Mouse (Mus musculus) left cerebral cortex, postnatal 10 days (tissue): ENCODE data around the gene Ctu2. TPM values are rescaled to one million over a fixed set of nuclear protein-coding genes. Genes with fewer than 3 reads are reported as not detected.

Source experiments
- DNase-seq, 2 experiments: peaks; one replicate each; pipeline ENCODE4 v3.0.0; 2021 to 2022; ENCODE audit warnings: low spot score in 2 of 2, mixed read lengths in 1 of 2; ENCODE audit errors: extremely low spot score in 1 of 2
- intact Hi-C: fragments of 180-260 bp; cut with DNase I; formaldehyde crosslinking; loops from one replicate; pipeline ENCODE4 v1.15.1; 2025
- total RNA-seq, 2 experiments: library from RNA; stranded (reverse); gene quantifications; 2 replicates each; pipeline ENCODE4 v1.2.3; 2021

Gene Ctu2
- total RNA-seq, 2 experiments from 2014 or later, result 35.5 to 38.0 TPM

- intact Hi-C loops, result no loop called here
Measured at GRCm38 (mm10) chr8:122470691-122471090, 5.3 kb upstream of the Ctu2 start.

GRCm38 (mm10) chr8:122473911-122474421, 2.0 kb upstream of the Ctu2 start:
- no peak for DNase-seq
- intact Hi-C loops, result no loop called here

More at GRCm38 (mm10) chr8:122470691-122471090, 5.3 kb upstream of the Ctu2 start:
- DNase-seq, result no peak

DNA sequence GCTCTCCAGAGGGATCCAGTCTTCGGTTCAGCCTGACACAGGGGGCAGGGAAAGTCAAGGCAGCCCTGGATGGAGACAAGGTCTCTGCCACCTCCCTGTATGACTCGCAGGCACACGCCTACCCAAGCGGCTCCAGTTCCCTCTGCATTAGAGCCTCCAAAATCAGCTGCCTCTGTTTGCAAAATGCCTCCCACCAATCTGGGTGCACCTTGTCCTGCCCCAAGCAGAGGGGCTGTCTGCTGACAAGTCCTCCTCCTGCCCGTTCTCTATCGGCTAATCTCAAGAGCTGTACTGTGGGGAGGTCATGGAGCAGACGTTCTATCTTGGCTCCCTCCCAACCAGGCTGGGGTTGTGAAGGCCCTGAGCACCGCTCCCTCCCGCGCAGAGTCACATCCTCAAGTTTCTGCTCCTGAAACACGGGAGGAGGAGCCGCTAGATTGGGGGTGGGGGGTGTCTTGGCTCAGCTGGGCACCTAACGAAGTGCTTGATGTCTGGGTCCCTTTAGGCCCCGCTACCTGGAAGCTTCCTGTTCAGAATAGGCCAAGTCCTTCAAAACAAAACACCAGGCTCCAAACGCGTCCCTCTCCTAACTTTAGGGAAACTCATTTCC, 887 bp upstream of the Ctu2 start:
- peak in 1 of 2 experiments; percentile 69 for DNase-seq
- intact Hi-C loops, result no loop called here

DNA sequence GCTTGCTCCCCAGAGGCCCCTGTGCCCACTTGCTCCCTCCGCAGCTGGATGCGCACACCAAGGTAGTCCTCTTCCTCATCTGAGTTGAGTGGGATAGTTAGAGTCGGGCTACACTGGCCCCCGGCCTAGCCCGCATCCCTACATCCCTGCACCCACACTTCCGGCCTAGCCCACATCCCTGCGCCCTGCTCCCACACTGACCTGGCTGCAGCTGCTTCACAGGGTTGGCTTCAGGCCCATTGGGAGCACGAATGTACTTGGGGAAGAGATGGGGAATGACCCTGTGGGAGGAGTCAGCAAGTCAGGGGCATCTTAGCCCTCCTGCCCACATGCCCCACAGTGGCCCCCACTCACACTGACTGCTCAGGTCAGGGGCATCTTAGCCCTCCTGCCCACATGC, 6.5 kb downstream of the Ctu2 start:
- no peak for DNase-seq
- intact Hi-C loops, result no loop called here

DNA sequence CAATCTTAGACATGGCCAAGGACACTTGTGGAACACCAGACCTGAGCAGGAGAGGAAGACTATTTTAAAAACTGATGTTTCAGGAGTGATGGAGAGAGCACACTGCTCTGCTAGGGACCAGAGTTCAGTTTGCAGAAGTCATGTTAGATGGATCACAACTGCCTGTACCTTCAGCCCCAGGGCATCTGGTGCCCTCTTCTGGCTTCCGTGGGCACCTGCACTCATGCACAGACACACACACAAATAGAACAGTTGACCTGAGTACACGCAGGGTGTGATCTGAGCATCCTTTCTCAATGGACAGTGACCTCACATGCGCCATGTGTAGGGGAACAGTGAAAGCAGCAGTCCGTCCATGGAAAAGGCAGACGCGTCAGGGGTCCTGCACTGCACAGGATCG, 7.9 kb downstream of the Ctu2 start:
- DNase-seq, result no peak
- intact Hi-C loops, result no loop called here

- DNase-seq, result no peak
- intact Hi-C loops, result no loop called here
Measured at GRCm38 (mm10) chr8:122484831-122485230, 8.9 kb downstream of the Ctu2 start.

GRCm38 (mm10) chr8:122488387-122488786, 12.4 kb downstream of the Ctu2 start:
- intact Hi-C loops, result no loop called here
- no peak for DNase-seq

DNA sequence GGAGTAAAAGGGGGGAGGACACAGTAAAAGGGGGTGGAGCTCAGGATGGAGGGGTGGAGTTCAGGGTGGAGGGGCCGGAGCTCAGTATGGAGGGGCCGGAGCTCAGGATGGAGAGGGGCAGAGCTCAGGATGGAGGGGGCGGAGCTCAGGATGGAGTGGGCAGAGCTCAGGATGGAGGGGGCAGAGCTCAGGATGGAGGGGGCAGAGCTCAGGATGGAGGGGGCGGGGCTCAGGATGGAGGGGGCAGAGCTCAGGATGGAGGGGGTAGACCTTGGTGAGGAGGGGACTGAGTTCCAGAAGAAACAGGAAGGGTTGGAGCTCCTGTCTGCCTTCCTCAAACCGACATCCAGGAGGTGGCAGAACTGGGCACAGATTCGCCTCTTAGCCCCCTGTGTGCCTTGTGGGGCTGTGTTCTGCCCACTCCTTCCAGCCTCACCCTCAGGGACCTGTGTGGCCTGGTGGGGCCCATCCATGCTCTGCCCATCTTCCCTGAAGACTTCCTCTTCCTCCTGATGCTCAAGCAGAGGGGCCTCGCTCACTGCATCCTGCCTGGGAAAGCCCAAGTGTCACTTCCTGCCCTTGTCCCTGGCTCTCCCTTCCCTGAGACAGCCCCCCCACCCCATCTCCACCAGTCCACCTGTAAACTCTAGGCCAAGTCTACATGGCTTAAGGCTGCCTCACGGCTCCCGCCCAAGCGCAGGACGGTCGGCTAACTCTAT, 21.2 kb downstream of the Ctu2 start:
- peak in 1 of 2 experiments; percentile 47 for DNase-seq
- intact Hi-C loops, result loop anchor here (5.0 kb wide), 1 partner anchor 335 kb away; no protein-coding TSS in a partner anchor

- intact Hi-C loops, result loop anchor here (5.0 kb wide), 1 partner anchor 334 kb away; no protein-coding TSS in a partner anchor
- DNase-seq, result no peak
Measured at GRCm38 (mm10) chr8:122497912-122498311, 22.0 kb downstream of the Ctu2 start.

DNA sequence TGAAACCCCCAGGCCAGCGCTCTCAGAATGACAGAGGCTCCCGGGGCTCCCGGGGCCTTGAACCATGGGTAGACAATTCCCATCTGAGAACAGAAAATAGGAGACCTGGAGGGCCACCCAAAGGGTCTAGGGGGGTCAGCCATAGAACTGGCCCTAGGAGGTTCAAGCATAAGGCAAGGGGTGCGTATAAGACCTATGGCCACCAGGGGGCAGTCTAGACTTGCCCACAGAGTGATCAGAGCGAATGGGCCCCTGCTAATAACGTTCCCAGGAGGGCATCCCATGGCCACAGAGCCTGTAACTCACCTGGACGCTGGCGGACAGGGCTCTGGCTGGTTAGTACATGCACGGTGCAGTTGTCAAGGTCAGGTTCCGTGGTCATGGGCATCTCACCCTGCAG, 24.9 kb downstream of the Ctu2 start:
- DNase-seq, result peak; percentile 66 to 79
- intact Hi-C loops, result loop anchor here (1.0 to 5.0 kb wide), 2 partner anchors 50 to 111 kb away; partner anchors contain the start of genes Galns, Piezo1 and Trappc2l

GRCm38 (mm10) chr8:122511552-122511951, 35.6 kb downstream of the Ctu2 start:
- no peak for DNase-seq
- intact Hi-C loops, result no loop called here

- DNase-seq, result no peak
- intact Hi-C loops, result no loop called here
Measured at GRCm38 (mm10) chr8:122512392-122512791, 36.4 kb downstream of the Ctu2 start.

DNA sequence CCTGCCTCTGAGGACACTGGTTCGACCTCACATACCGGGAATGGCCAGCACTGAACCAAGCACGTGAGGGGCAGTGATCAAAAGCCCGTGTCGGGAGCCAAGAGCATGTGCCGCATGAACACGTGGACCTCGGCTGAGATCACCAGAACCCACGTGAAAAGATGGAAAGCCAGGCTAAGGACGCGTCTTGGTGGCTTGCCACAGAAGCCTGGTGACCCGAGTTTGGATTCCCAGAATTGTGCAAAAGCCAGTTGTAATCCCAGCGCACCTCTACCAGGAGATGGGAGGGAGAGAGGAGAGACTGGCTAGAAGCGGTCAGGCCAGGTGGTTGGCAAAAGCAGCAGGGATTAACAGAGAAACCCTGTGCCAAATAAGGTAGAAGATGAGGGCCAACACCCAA, 39.8 kb downstream of the Ctu2 start:
- DNase-seq, result no peak
- intact Hi-C loops, result no loop called here

GRCm38 (mm10) chr8:122517541-122518190, 41.7 kb downstream of the Ctu2 start:
- peak in 1 of 2 experiments; percentile 72 for DNase-seq
- intact Hi-C loops, result no loop called here

- intact Hi-C loops, result no loop called here
- DNase-seq, result no peak
Measured at GRCm38 (mm10) chr8:122520611-122521010, 44.7 kb downstream of the Ctu2 start.

DNA sequence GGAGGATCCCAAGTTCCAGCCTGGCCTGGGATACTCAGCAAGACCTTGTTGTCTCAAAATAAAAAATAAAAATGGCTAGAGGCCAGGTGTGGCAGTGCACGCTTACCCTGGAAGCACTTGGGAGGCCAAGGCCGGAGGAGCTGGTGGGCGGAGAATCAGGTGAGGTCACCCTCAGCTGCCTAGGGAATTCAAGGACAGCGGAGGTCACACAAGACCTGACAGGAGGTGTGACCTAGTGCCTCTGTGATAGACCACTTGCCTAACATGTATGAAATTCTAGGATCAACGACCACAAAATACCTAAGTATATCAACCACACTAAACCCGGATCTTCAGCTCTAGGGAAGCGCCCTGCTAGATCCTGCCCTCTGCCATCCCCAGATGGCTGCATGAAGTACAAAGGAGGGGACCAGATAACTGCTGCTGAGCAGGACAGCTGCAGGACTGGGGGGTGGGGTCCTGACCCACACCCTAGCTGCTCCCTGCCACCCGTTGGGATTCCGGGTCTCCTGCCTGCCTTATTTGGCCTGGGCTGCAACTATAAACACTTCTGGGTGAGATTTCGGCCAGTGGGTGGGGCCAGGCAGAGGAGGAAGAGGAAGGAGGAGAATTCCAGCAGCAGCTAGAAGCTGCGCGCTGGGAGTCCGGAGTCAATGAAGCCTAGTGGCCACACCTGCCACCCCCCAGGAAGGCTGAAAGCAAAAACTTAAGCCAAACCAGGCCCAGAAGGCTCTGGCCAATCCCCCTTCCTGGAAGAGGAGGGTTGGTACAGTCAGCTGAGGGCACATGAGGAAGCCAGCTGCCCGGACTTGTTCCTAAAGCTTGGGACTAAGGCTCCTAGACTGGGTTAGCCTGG, 47.1 kb downstream of the Ctu2 start:
- intact Hi-C loops, result no loop called here
- DNase-seq, result peak in 1 of 2 experiments; percentile 81

GRCm38 (mm10) chr8:122523652-122524360, 47.9 kb downstream of the Ctu2 start:
- intact Hi-C loops, result no loop called here
- peak; percentile 61 to 64 for DNase-seq

DNA sequence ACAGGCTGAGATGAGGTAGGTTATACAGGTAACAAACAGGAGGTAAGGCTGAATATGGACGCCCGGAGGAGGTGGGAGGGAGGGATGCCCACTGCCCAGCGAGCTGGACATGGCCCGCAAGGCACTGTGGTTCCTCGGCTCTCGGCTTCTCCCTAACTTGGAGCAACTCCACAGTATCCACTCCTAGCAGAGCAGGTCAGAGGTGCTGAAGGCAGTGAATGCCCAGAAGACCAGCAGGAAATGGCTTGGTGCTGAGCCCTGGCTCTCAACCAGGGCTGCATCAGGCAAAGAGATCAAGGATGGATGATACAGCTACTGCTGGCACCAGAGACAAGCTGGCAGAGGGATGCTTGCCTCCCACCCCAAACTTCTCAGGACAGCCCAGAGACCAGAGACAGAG, 48.6 kb downstream of the Ctu2 start:
- intact Hi-C loops, result no loop called here
- DNase-seq, result no peak
